Mouse (Mus musculus): ENCODE results near the gene Mvb12b. TPM values are rescaled to one million over a fixed set of nuclear protein-coding genes. Genes with fewer than 3 reads are reported as not detected.
"Not testable (repeated sequence)": the region's sequence is repeated elsewhere in the genome, so short reads cannot be mapped to it uniquely, and the experiment has no call there.

The Mvb12b gene
- total RNA-seq (2021), result 10 to 100 TPM; 19.7 to 22.7 TPM
- long read RNA-seq, experiment 1, partial matches to known transcripts, result 0 of 5 reads
- long read RNA-seq, experiment 1, other reads (novel, unspliced or antisense), result 4 of 5 reads
- long read RNA-seq, experiment 2, full-length matches to known transcripts, result 2 of 3 reads
- long read RNA-seq, experiment 2, partial matches to known transcripts, result 0 of 3 reads
- long read RNA-seq, experiment 2, other reads (novel, unspliced or antisense), result 1 of 3 reads

DNA sequence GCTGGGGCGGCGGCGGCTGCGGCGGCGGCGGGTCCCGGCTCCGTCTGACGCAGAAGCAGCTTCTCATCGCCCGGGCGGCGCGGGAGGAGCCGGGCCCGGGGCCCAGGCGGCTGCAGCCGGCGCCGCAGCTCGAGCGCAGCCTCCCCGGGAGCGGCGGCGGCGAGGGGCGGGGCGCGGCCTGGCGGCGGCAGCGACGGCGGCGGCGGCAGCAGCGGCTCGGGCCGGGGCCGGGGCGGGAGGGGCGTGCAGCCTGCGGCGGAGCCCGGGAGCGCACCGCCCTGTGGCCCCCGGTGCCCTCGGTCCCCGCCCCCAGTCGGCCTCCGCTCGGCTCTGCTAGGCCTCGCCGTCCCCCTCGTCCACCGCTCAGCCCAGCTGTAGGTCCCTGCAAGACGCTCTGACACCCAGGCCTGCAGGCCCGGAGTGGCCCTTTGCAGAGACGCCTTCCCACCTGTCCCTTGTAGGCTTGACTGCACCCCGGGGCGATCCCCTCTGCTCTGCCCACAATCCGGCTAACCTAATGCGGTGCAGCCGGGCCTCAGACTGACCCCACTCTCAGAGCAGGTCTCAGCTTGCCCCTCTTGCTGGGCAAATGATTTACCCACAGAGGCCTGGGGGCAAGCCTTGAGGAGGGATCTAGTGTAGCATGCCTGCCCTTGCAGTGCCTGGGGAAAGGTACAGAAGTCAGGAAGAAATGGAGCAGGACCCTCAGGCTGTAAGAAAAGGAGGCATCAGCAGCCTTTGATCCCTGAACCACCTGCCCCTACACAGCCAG is at the start of gene Mvb12b:
Gene Mvb12b (minus strand): TSS at position 619 of the 772 bp plus-strand sequence.
- DNase-seq, result peak; percentile 73 to 84

DNA sequence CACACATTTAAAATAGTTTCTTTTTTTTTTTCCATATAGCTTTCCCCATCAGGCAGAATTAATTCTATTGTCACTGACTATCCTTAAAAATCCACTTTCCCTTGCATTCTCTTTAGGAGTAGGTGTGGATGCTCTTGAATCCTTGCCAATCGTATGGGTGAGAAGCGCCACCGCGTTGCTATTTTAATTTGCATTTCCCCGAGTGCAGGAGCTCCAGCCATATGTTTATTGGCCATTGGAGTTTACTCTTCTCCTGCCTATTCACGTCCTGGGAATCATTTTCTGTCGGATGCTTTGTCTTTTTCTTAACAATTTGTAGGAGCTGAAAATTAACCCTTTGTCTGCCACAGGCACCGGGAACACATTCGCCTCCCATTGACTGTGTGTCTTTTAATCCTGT is 48.0 kb upstream of the Mvb12b start:
- DNase-seq, result no peak

DNA sequence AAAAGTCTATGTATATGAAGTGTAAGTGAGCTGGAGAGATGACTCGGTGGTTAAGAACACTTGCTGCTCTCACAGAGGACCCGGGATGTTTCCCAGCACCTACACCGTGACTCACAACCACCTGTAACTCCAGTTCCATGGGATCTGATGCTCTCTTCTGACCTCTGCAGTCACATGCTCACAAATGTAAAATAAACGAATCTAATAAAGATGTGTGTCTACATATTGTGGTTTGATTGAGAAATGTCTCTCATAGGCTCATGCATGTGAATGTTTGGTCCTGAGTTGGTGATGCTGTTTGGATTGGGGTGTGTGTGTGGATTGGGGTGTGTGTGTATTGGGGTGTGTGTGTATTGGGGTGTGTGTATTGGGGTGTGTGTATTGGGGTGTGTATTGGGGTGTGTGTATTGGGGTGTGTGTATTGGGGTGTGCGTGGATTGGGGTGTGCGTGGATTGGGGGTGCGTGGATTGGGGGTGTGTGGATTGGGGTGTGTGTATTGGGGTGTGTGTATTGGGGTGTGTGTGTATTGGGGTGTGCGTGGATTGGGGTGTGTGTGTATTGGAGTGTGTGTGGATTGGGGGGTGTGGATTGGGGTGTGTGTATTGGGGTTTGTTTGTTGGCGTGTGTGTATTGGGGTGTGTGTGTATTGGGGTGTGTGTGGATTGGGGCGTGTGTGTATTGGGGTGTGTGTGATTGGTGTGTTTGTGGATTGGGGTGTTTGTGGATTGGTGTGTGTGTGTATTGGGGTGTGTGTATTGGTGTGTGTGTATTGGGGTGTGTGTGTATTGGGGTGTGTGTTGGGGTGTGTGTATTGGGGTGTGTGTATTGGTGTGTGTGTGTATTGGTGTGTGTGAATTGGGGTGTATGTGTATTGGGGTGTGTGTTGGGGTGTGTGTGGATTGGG is 46.1 kb upstream of the Mvb12b start:
- no peak for DNase-seq

DNA sequence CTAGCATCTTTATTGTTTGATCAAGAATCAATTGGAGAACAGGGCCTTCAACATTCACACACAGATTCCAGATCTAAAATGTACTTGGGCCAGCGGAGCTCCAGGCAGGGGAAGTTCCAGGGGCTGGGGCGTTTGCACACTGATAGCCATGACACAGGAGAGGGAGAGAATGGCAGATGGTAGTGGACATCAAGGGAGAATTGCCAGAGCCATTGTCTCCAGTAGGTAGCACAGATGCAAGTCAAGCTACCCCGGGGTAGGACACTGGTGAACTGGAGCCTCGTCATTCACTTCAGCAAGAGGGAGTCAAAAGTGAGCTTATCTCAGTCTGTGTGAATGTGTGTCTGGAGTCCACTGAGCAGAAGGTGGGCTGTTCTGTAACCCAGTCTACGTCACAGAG is 43.4 kb upstream of the Mvb12b start:
- DNase-seq, result no peak

DNA sequence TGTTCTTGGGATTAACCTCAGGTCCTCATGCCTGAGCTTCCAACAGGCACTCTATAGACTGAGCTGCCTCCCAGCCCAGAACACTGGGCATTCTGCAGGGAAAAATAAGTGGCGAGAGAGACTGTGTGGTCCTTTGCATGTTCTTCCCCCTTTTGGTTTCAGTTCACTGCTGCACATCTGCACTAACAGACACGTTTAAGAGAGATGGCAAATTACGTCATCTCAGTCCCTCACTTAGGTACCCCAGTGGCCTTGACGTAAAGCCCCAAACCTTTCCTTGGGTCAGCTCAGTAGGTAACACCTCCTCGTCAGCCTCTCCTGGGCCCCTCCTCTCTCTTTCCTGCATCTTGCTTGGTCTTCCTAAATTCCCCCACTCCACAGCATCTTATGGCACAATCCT is 37.5 kb upstream of the Mvb12b start:
- DNase-seq, result no peak

DNA sequence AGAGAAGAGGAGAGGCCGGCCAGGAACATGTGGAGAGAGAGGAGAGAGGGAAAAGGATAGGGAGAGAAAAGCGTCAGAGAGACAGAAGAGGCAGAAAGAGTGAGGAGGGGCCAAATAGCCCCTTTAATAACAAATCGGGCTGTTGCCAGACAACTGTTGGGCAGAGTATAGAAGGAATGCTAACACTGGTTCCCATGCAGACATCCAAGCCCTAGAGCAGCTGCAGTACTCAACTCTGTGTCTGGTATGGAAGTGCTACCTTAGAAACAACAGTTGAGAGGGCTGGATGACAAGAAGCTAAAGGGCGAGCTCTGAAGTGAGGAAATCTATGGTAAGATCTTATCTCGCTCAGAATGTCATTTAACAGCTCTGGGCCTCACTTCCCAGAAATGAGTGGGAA is 35.7 kb upstream of the Mvb12b start:
- no peak for DNase-seq

DNA sequence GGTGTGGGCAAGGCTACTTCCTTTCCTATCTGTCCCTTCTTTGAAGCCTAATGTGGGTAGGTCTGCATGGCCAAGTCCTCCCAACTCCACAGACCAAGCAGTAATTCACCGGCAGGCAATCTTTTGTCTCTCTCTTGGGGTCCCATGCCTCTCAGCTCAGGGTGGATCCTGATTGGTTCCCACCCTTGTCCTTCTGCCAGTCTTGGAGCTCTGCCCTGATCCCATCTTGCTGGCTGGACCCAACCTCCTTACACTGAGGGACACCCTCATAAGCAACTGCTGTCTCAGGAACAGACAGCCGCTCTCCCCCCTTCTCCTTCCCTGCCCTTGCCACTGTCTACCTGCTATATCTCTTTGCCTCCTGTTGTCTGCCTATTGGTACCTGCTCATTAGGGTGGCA is 34.7 kb upstream of the Mvb12b start:
- no peak for DNase-seq

DNA sequence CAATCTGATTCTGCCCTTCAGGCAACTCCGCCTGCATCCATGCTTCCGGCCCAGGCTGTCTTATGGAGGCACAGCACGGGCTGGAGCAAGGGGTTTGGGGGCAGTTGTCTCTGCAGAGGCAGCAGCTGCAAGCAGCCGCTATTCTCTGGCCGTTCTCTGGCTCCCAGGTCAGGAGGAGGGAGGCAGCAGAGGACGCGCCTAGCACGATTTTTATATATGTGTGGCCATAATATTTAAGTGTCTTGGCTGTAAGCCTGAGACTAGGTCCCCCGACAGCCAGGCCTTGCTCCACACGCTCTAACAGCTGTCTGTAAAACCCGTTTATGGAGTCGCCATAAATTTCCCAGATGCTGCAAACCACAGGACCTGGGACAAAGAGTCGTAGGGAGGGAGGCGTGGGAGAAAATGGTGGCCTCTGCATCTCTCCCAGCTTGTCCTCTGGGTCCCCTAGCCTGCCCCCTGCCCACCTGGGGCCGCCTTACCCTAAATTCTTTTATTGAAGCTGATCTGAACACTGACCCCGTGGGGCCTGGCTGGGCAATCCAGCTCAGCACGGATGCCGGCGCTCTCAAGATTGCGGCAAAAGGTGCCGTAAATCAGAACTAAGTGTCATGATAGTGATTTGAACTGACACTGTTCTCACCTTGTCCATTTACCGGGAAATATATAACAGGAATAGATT is 32.3 kb upstream of the Mvb12b start:
- no peak for DNase-seq

DNA sequence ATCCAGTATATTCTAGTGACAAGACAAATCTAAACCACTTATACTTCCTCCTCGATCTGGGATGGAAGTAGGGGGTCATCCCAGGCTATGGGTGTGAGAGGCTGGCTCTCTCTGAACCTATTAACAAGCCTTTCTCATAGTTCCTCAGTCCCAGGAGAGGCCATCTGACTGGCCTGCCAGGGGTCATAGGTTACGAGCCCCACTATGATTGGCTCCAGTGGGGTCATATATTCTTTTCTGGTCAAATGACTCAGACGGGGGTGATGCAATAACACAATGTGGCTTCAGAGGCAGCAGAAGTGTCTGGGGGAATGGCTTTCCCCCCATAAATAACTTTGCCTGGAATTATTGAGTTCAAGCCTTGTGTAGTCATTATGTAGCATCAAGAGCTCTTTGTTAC is 31.1 kb upstream of the Mvb12b start:
- DNase-seq, result no peak

DNA sequence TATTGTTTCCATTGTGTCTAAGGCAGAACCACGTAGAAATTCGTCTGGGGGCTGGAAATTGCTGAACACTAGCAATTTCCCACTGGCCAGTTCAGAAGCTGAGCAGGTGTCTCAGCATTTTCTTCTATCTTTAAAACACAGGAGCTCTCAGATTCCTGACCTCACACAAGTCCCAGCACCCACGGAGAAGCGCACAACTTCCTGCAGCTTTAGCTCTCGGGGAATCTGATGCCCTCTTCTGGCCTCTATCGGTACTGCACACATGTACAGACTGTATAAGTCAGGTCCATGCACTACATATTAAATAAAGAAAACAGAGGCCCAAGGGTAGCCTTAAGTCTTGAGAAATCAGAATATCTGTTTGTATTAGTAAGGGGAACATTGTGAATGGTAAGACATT is 30.6 kb upstream of the Mvb12b start:
- DNase-seq, result peak; percentile 36 to 59

DNA sequence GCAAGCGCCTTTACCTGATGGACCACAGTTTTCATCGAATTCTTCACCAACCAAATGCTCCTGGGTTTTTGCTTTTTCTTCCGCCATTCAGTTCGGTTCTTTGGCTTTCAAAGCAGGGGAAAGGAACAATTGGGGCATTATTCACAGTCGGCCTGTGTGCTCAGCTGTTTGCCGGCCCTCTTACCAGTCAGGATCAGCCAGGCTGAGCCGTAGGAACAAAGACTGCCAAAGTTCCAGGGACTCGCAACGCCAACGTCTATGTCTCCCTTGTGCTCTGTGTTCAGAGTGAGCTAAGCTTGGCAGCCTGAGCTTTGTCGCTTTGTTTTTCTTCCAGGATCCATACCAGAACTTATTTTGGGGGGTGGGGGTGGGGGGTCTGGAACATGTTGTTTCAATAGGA is 28.9 kb upstream of the Mvb12b start:
- no peak for DNase-seq

DNA sequence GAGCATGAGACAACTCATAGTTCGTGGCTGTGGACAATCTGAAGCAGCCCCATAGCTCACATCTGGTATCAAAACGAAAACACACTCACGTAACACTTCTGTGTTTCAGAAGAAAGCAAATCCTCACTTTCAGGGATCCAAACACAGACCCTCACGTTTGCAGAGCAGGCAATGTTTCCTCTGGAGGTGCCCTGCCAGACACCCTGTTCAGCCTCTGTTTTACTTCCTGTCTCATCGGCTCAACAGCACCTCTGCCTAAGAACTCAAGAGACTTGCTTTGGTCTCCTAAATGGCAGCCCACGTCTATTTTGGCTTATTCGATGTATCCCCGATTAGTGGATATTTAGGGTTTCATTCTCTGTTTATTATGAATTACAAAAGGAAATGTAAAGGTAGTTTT is 27.3 kb upstream of the Mvb12b start:
- no peak for DNase-seq

DNA sequence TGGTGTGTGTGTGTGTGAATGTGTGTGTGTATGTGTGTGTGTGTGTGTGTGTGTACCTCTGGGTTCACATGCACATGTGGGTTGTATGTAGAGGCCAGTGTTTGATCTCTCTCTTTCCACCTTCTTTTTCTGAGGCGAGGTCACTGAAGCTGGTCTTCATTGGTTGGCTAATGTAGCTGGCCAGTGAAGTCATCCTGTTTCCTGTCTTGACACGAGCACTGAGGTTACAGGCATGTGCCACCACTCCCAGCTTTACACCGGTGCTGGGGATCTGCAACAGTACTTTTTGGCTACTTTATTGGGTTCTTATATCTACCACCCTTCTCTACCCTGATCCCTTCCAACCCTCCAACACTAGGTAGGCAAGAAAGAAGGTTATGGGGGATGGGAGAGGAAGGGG is 26.6 kb upstream of the Mvb12b start:
- no peak for DNase-seq

DNA sequence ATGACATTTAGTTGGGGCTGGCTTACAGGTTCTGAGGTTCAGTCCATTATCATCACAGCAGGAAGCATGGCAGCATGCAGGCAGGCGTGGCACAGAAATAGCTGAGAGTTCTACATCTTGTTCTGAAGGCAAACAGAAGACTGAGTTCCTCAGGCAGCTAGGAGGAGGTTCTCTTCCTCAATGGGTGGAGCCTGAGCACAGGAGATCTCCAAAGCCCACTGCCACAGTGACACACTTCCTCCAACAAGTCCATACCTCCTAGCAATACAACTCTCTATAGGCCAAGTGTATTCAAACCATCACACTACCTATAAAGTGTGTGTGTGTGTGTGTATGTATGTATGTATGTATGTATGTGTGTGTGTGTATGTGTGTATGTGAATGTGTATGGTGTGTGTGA is 25.9 kb upstream of the Mvb12b start:
- DNase-seq, result not testable (repeated sequence)

DNA sequence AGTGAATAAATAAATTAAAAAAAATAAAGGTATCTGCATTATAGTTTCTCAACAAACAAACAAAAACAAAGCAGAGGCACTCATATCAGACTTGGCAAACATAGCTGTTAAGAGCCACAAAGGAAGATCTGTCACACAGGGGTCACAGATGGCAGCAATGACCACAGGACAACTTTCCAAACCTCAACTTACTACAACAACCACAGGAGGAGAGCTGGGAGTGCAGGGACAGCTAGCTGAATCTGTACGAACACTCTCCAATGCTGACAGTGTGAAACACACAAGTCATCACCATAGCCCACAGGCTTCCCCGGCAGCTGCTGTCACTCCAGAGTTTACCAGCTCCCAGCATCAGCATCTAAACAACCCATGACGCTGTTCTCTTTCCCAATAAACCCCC is 25.0 kb upstream of the Mvb12b start:
- DNase-seq, result no peak

DNA sequence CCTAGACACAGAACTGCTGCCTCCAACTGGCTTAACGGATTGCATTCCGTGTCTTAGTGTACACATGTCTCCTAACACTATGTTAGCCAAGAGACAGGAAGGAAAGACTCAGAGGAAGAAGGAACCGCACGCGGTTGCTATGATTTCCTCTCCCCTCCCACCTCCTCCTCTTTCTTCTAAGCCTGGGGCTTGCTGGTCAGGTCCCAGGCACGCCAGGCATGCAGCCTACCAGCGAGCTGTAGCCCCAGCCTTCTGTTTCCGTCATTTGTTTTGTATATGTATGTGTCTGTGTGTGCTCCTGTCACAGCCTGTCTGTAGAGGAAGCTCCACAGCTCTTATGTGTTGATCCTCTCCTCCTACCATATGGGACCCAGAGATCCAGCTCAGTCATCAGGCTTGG is 20.6 kb upstream of the Mvb12b start:
- peak in 1 of 2 experiments; percentile 9 for DNase-seq

DNA sequence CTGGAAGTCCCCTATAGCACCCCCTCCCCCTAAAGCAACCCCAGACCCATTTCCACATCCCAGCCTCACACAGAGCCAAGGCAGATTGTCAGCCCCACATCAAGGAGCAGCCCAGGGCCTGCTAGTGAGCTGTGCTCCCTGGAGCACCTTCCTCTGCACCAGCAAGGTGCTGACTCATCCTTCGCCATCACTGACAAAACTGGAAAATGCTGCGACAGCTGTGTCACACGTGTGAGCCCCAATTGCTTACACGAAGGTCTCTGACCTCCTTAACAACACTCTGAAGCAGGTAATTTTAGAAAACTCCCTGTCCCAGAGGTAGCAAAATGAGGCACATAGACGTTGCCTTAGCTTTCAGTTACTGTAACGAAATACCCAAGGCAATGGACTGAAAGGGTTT is 19.4 kb upstream of the Mvb12b start:
- no peak for DNase-seq

DNA sequence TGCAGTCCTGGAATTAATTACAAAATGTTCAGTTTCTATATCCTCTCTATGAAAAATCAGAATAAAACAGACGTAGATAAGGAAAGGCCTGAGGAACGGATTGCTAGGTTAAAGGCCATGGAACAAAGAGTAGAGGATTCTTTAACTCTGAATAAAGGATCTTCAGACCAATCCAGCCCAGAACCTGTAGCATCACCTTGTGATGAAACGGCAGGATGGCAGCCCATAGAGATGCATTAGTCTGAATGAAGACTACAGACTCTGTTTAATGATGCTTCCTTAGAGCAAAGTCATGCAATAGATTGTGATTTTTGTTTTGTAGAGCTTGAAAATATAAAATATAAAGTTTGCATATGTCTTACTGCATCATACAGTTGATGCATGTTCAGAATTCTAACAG is 8.1 kb upstream of the Mvb12b start:
- no peak for DNase-seq

DNA sequence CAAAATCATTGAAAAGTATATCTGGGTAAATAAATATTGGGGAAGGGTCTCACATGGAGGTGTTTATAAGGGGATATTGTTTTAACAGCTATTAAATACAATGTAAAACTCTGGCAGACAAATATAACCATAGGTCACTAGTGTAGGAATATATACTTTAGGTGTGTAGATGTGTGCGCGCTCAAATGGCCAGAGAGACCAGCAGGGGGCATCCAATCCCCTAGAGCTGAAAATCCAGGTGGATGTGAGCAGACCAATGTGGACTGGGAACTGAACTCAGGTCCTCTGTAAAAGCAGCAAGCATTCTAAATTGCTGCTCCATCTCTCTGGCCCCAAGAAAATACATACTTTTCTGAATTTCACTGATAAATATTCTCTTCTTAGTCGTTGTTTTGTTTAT is 5.4 kb upstream of the Mvb12b start:
- DNase-seq, result no peak

DNA sequence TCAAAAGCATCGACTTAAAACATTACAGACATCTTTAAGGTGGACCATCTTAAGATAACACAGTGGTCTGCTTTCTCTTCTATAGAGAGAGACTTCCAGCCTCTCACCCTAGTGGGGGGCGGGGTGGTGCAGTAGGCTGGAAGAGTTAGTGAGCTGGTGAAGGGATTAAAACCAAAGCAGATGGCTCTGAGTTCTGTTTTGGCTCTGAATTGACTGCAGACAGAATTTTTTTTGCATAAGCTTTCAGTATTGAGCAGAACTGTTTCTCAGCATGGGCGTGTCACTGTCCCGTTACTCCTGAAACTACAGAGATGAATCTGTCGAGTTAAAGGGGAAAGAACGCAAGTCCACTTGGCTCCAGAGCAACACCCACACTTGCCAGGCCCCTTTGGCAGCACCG is 4.6 kb upstream of the Mvb12b start:
- DNase-seq, result no peak

DNA sequence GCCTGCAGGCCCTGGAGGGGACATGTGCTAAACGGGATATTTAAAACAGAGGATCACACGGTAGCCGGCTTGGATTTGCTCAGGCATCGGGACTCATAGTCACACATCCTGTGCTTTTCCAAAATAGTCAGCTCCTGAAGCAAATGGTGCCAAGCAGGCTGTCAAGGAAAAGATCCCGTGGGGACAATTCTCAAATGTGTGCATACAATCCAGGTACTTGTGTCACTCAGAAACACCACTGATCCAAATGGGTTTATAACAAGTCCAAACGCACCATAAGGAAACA is 297 bp upstream of the Mvb12b start:
- DNase-seq, result no peak

All from adrenal gland, postnatal 36 days (tissue).